Mouse (Mus musculus): ENCODE results near the gene Pttg1. TPM values are rescaled to one million over a fixed set of nuclear protein-coding genes. Genes with fewer than 3 reads are reported as not detected.

Pttg1 gene
- polyA plus RNA-seq, 1 experiment = 48.5 TPM

GRCm38 (mm10) chr11:43452266-43452665 lies 26.2 kb upstream of the Pttg1 start:
- TF ChIP-seq POLR2A (IDR thresholded peaks at IDR 0.05; ENCODE audit: borderline replicate concordance, control insufficient read depth, low read depth, low read length) (no peak), CTCF (IDR thresholded peaks at IDR 0.05; ENCODE audit: control insufficient read depth, insufficient read depth, low read length) (no peak)
- Histone ChIP-seq H3K27ac (ENCODE audit: control insufficient read depth, insufficient read depth, low read depth, low read length, poor library complexity) (no peak overlapping the region), H3K4me3 (replicated peaks; ENCODE audit: control insufficient read depth, low read depth, low read length) (no peak overlapping the region), H3K4me1 (ENCODE audit: control insufficient read depth, insufficient read depth, low read length) (no peaks in the 10 kb centered on the region; the same call in 1 of the 2 replicates)
- 79% methylated on average over 2 of the region's 2 CpGs for WGBS

- no peak for TF ChIP-seq CTCF (IDR thresholded peaks at IDR 0.05; ENCODE audit: control insufficient read depth, insufficient read depth, low read length)
- TF ChIP-seq POLR2A (IDR thresholded peaks at IDR 0.05; ENCODE audit: borderline replicate concordance, control insufficient read depth, low read depth, low read length) = no peak
- no peaks in the 10 kb centered on the region; the same call in 1 of the 2 replicates for H3K4me1 ChIP-seq (ENCODE audit: control insufficient read depth, insufficient read depth, low read length)
- WGBS = 30% methylated on average over 4 of the region's 4 CpGs
- no peak overlapping the region for H3K4me3 ChIP-seq (replicated peaks; ENCODE audit: control insufficient read depth, low read depth, low read length)
- H3K27ac ChIP-seq (ENCODE audit: control insufficient read depth, insufficient read depth, low read depth, low read length, poor library complexity) = no peak overlapping the region
These were observed 25.3 kb upstream of the Pttg1 start for GRCm38 (mm10) chr11:43451322-43451721.

GRCm38 (mm10) chr11:43449916-43450315 lies 23.9 kb upstream of the Pttg1 start:
- H3K4me1 ChIP-seq (ENCODE audit: control insufficient read depth, insufficient read depth, low read length) = no peaks in the 10 kb centered on the region; the same call in 1 of the 2 replicates
- 77% methylated on average over 2 of the region's 2 CpGs for WGBS
- no peak overlapping the region for H3K27ac ChIP-seq (ENCODE audit: control insufficient read depth, insufficient read depth, low read depth, low read length, poor library complexity)
- no peak overlapping the region for H3K4me3 ChIP-seq (replicated peaks; ENCODE audit: control insufficient read depth, low read depth, low read length)
- TF ChIP-seq CTCF (IDR thresholded peaks at IDR 0.05; ENCODE audit: control insufficient read depth, insufficient read depth, low read length) = no peak
- TF ChIP-seq POLR2A (IDR thresholded peaks at IDR 0.05; ENCODE audit: borderline replicate concordance, control insufficient read depth, low read depth, low read length) = no peak

- Histone ChIP-seq H3K4me3 (replicated peaks; ENCODE audit: control insufficient read depth, low read depth, low read length) (no peak overlapping the region), H3K4me1 (ENCODE audit: control insufficient read depth, insufficient read depth, low read length) (no peaks in the 10 kb centered on the region), H3K27ac (ENCODE audit: control insufficient read depth, insufficient read depth, low read depth, low read length, poor library complexity) (no peak overlapping the region)
- 93% methylated on average over 13 of the region's 13 CpGs for WGBS
- TF ChIP-seq CTCF (IDR thresholded peaks at IDR 0.05; ENCODE audit: control insufficient read depth, insufficient read depth, low read length) (no peak), POLR2A (IDR thresholded peaks at IDR 0.05; ENCODE audit: borderline replicate concordance, control insufficient read depth, low read depth, low read length) (no peak)
These were observed 17.1 kb upstream of the Pttg1 start for GRCm38 (mm10) chr11:43443183-43443582.

GRCm38 (mm10) chr11:43441121-43441520 lies 15.1 kb upstream of the Pttg1 start:
- H3K27ac ChIP-seq (ENCODE audit: control insufficient read depth, insufficient read depth, low read depth, low read length, poor library complexity) = no peak overlapping the region
- 92% methylated on average over 10 of the region's 10 CpGs for WGBS
- TF ChIP-seq CTCF (IDR thresholded peaks at IDR 0.05; ENCODE audit: control insufficient read depth, insufficient read depth, low read length) (no peak), POLR2A (IDR thresholded peaks at IDR 0.05; ENCODE audit: borderline replicate concordance, control insufficient read depth, low read depth, low read length) (no peak)
- H3K4me1 ChIP-seq (ENCODE audit: control insufficient read depth, insufficient read depth, low read length) = no peaks in the 10 kb centered on the region
- no peak overlapping the region for H3K4me3 ChIP-seq (replicated peaks; ENCODE audit: control insufficient read depth, low read depth, low read length)

- no peak for TF ChIP-seq POLR2A (IDR thresholded peaks at IDR 0.05; ENCODE audit: borderline replicate concordance, control insufficient read depth, low read depth, low read length)
- 1% methylated on average over 9 of the region's 9 CpGs for WGBS
These were observed 8.0 kb upstream of the Pttg1 start for GRCm38 (mm10) chr11:43434024-43434407.

GRCm38 (mm10) chr11:43433254-43434023 lies 7.4 kb upstream of the Pttg1 start, which contains the start of gene Slu7:
Gene Slu7, plus strand, starts transcription at chr11:43433744.
- TF ChIP-seq CTCF (IDR thresholded peaks at IDR 0.05; ENCODE audit: control insufficient read depth, insufficient read depth, low read length) (no peak), POLR2A (IDR thresholded peaks at IDR 0.05; ENCODE audit: borderline replicate concordance, control insufficient read depth, low read depth, low read length) (peak; percentile 33; the same call in 1 of the 2 replicates)
- H3K27ac ChIP-seq (ENCODE audit: control insufficient read depth, insufficient read depth, low read depth, low read length, poor library complexity) = peak within 1 kb of the TSS; percentile 60
- WGBS = 8% methylated on average over 38 of the region's 38 CpGs

More at GRCm38 (mm10) chr11:43434024-43434407, 8.0 kb upstream of the Pttg1 start:
- Histone ChIP-seq H3K4me3 (replicated peaks; ENCODE audit: control insufficient read depth, low read depth, low read length) (peak overlapping the region; percentile 97), H3K4me1 (ENCODE audit: control insufficient read depth, insufficient read depth, low read length) (no peaks in the 10 kb centered on the region), H3K27ac (ENCODE audit: control insufficient read depth, insufficient read depth, low read depth, low read length, poor library complexity) (peak overlapping the region; percentile 60)

GRCm38 (mm10) chr11:43426414-43426884 lies 398 bp upstream of the Pttg1 start:
- H3K4me3 ChIP-seq (replicated peaks; ENCODE audit: control insufficient read depth, low read depth, low read length) = no peak overlapping the region
- WGBS = 21% methylated on average over 7 of the region's 7 CpGs
- H3K4me1 ChIP-seq (ENCODE audit: control insufficient read depth, insufficient read depth, low read length) = no peaks in the 10 kb centered on the region; the same call in 1 of the 2 replicates
- no peak for TF ChIP-seq POLR2A (IDR thresholded peaks at IDR 0.05; ENCODE audit: borderline replicate concordance, control insufficient read depth, low read depth, low read length)
- no peak for TF ChIP-seq CTCF (IDR thresholded peaks at IDR 0.05; ENCODE audit: control insufficient read depth, insufficient read depth, low read length)
- 0 out of 2 replicates have a peak overlapping the region, but pooled peaks have one; percentile 32 for H3K27ac ChIP-seq (ENCODE audit: control insufficient read depth, insufficient read depth, low read depth, low read length, poor library complexity)

More at GRCm38 (mm10) chr11:43433254-43434023, 7.4 kb upstream of the Pttg1 start, which contains the start of gene Slu7:
- Histone ChIP-seq H3K4me1 (ENCODE audit: control insufficient read depth, insufficient read depth, low read length) (no peaks in the 10 kb centered on the region), H3K4me3 (replicated peaks; ENCODE audit: control insufficient read depth, low read depth, low read length) (peak within 1 kb of the TSS; percentile 97)

Data from bone marrow, adult 2 months (tissue).